8 mouse cellular contexts compared by ENCODE assay signal in genomic region chr12:80112852-80113551, GRCm38 (mm10). TPM values are rescaled to one million over a fixed set of nuclear protein-coding genes. Genes with fewer than 3 reads are reported as not detected.
DNase-seq lines count a peak whose midpoint lies in the region; ATAC-seq and TF ChIP-seq lines count a peak whose summit lies in the region.

TSS of gene Zfp36l1 (minus strand) at chr12:80113013.

- peak within 1 kb of the TSS; percentile 87 for H3K9ac ChIP-seq in hindbrain, postnatal 0 days (replicated peaks; ENCODE audit: low read length)

- H3K4me3 ChIP-seq in hindbrain, postnatal 0 days (ENCODE audit: low read length) = peak within 1 kb of the TSS; percentile 79

- WGBS in hindbrain, postnatal 0 days = under 1% methylated on average over 40 of the region's 42 CpGs

- H3K27ac ChIP-seq in hindbrain, postnatal 0 days = peak within 1 kb of the TSS; percentile 91

- intact Hi-C loops in left cerebral cortex, postnatal 14 days (cut with DNase I) = loop anchor here (5.0 kb wide), 1 partner anchor 141 kb away; no protein-coding TSS in a partner anchor

- no peaks in the 10 kb centered on the region for H3K9me3 ChIP-seq in hindbrain, postnatal 0 days (ENCODE audit: low read length)

- TF ChIP-seq CTCF in hindbrain, postnatal 0 days (IDR thresholded peaks at IDR 0.05; ENCODE audit: low read depth) = no peak

- DNase-seq in R1 (ENCODE audit: low read depth, low spot score) (peak; percentile 98), MN1 (ENCODE audit: low spot score) (no peak)
- peak; percentile 88 to 92 for DNase-seq in gastrocnemius, adult 8-10 months (ENCODE audit: low spot score in 2 of 2)
- peak; percentile 90 for DNase-seq in hindbrain, postnatal 0 days (ENCODE audit: low spot score)
- peak; percentile 75 to 88 for DNase-seq in left cerebral cortex, postnatal 14 days (ENCODE audit: low spot score in 2 of 2)
- DNase-seq in right cerebral cortex, postnatal 4 days = peak; percentile 70

- ATAC-seq in common myeloid progenitor, adult 5-6 weeks (replicated peaks; ENCODE audit: low read depth, poor library complexity, severe bottlenecking) = peak; percentile 57
- peak; percentile 75 for ATAC-seq in hindbrain, postnatal 0 days
- ATAC-seq in megakaryocyte-erythroid progenitor cell, adult 5-6 weeks (replicated peaks; ENCODE audit: low FRiP score, low TSS enrichment, poor library complexity, severe bottlenecking) = peak; percentile 53

- H3K4me2 ChIP-seq in hindbrain, postnatal 0 days (ENCODE audit: low read depth, low read length) = peak within 1 kb of the TSS; percentile 98

- H3K27me3 ChIP-seq in hindbrain, postnatal 0 days (ENCODE audit: insufficient read depth, low read length) = peaks cover 7% of the 10 kb centered on the region; the same call in 1 of the 2 replicates

- no peaks in the 10 kb centered on the region for H3K36me3 ChIP-seq in hindbrain, postnatal 0 days (ENCODE audit: insufficient read depth, low read length)

- peaks cover 7% of the 10 kb centered on the region; the same call in 1 of the 2 replicates for H3K4me1 ChIP-seq in hindbrain, postnatal 0 days (ENCODE audit: insufficient read depth, low read length)

RNA-seq across cellular contexts. Expression of gene Zfp36l1, which starts in this region (rescaled TPM):
- 14.5 and 17.7 TPM in 2 replicates for total RNA-seq in common myeloid progenitor, adult 5-6 weeks (2017)
- 10 to 100 TPM; 25.2 to 28.9 (median 27.2) TPM for total RNA-seq in gastrocnemius, adult 8-10 months (2022)
- 61.8 and 69.5 TPM in 2 replicates for total RNA-seq in hindbrain, postnatal 0 days (2014; rRNA removed)
- 64.6 and 65.9 TPM in 2 replicates for polyA plus RNA-seq in hindbrain, postnatal 0 days (2015; fragmentation: Nextera tagmentation; extraction: Ambion mirVana)
- total RNA-seq in left cerebral cortex, postnatal 14 days (2021) = 10 to 100 TPM; 36.3 to 39.5 TPM
- 76.1 and 121 TPM in 2 replicates for total RNA-seq in megakaryocyte-erythroid progenitor cell, adult 5-6 weeks (2014; fragmentation: Nextera tagmentation)
- 12.4 and 18.5 TPM in 2 replicates for total RNA-seq in megakaryocyte-erythroid progenitor cell, adult 5-6 weeks (2017)
